Mouse (Mus musculus) embryonic facial prominence, embryonic 14.5 days (tissue): ENCODE results near the gene Slc4a1ap. TPM values are rescaled to one million over a fixed set of nuclear protein-coding genes. Genes with fewer than 3 reads are reported as not detected.

Source experiments
- ATAC-seq: fragments of 200-750 bp; cut with Nextera tagmentation; 2 replicates; pipeline ENCODE4 v1.8.0; 2017; ENCODE audit warnings: low read depth, moderate number of reproducible peaks, moderate TSS enrichment
- DNase-seq: peaks from one replicate; pipeline ENCODE4 v3.0.0-alpha.2; 2015; ENCODE audit warnings: low spot score
- H3K27ac ChIP-seq: fragments of 300-500 bp; sonication (generic); replicated peaks from 2 replicates; pipeline ENCODE4 v1.5.1; 2014; ENCODE audit warnings: low read depth, mild to moderate bottlenecking, low read length, moderate library complexity
- H3K27me3 ChIP-seq: fragments of 300-500 bp; sonication (generic); replicated peaks from 2 replicates; pipeline ENCODE4 v1.6.1; 2014; ENCODE audit warnings: low read length; ENCODE audit not compliant: control insufficient read depth, insufficient read depth
- H3K36me3 ChIP-seq: fragments of 300-500 bp; sonication (generic); 2 replicates; pipeline ENCODE4 v1.6.1; 2014; ENCODE audit warnings: low read length, mixed read lengths; ENCODE audit not compliant: control insufficient read depth, insufficient read depth
- H3K4me1 ChIP-seq: fragments of 300-500 bp; sonication (generic); 2 replicates; pipeline ENCODE4 v1.6.1; 2014; ENCODE audit warnings: antibody characterized with exemption, low read length; ENCODE audit not compliant: control insufficient read depth, insufficient read depth
- H3K4me2 ChIP-seq: fragments of 300-500 bp; sonication (generic); 2 replicates; pipeline ENCODE4 v1.6.1; 2014; ENCODE audit warnings: low read depth, mild to moderate bottlenecking, low read length, moderate library complexity, mixed read lengths
- H3K4me3 ChIP-seq: fragments of 300-500 bp; sonication (generic); 2 replicates; pipeline ENCODE4 v1.5.1; 2014; ENCODE audit warnings: low read depth, mild to moderate bottlenecking, low read length
- H3K9ac ChIP-seq: fragments of 300-500 bp; sonication (generic); 2 replicates; pipeline ENCODE4 v1.6.1; 2014; ENCODE audit warnings: low read depth, mild to moderate bottlenecking, low read length, moderate library complexity, mixed read lengths
- H3K9me3 ChIP-seq: fragments of 300-500 bp; sonication (generic); 2 replicates; pipeline ENCODE4 v1.6.1; 2016; ENCODE audit warnings: low read length; ENCODE audit not compliant: control insufficient read depth
- WGBS: fragments of 180-500 bp; shearing (Covaris S2); extraction: QIAGEN DNeasy Blood & Tissue Kit; methylation state at CpG from one replicate; pipeline ENCODE4 v1.1.7; 2014; 5-methylcytosine and 5-hydroxymethylcytosine counted together
- polyA plus RNA-seq: library from polyadenylated mRNA; unstranded; fragments of >200 nt; fragmentation: Nextera tagmentation; extraction: Ambion mirVana; gene quantifications from 2 replicates; pipeline ENCODE4 v1.2.1, GENCODE M21; 2014

The Slc4a1ap gene
- polyA plus RNA-seq, 1 experiment from 2014 or later, result 22.4 TPM

- Histone ChIP-seq H3K9me3 (no peaks in the 10 kb centered on the region), H3K4me2 (peak overlapping the region; percentile 65; the same call in 1 of the 2 replicates), H3K27me3 (no peaks in the 10 kb centered on the region), H3K4me1 (peaks cover 14% of the 10 kb centered on the region; the same call in 1 of the 2 replicates), H3K4me3 (no peak overlapping the region), H3K9ac (0 out of 2 replicates have a peak overlapping the region, but pooled peaks have one; percentile 28), H3K36me3 (no peaks in the 10 kb centered on the region), H3K27ac (no peak overlapping the region)
- 56% methylated on average over 4 of the region's 4 CpGs for whole genome bisulfite sequencing
- DNase-seq (no peak), ATAC-seq (no peak)
These were observed 69.1 kb downstream of the Slc4a1ap start for GRCm38 (mm10) chr5:31595868-31596267.

GRCm38 (mm10) chr5:31596481-31597429, 70.0 kb downstream of the Slc4a1ap start, which contains the start of gene Mrpl33:
Gene Mrpl33, plus strand, starts transcription at chr5:31596935.
- Histone ChIP-seq H3K9ac (peak within 1 kb of the TSS; percentile 28), H3K27ac (0 out of 2 replicates have a peak within 1 kb of the TSS, but pooled peaks have one; percentile 19), H3K4me1 (peaks cover 14% of the 10 kb centered on the region; the same call in 1 of the 2 replicates), H3K4me3 (peak within 1 kb of the TSS; percentile 34), H3K27me3 (no peaks in the 10 kb centered on the region), H3K4me2 (peak within 1 kb of the TSS; percentile 65), H3K9me3 (no peaks in the 10 kb centered on the region), H3K36me3 (no peaks in the 10 kb centered on the region)
- WGBS, result 5% methylated on average over 26 of the region's 26 CpGs
- peak; percentile 72 for DNase-seq
- ATAC-seq, result peak; percentile 74

- H3K9ac ChIP-seq, result no peak overlapping the region
- no peak overlapping the region for H3K4me3 ChIP-seq
- no peaks in the 10 kb centered on the region for H3K9me3 ChIP-seq
- WGBS, result 75% methylated on average over 6 of the region's 6 CpGs
- H3K4me2 ChIP-seq, result peak overlapping the region; percentile 65; the same call in 1 of the 2 replicates
- no peak overlapping the region for H3K27ac ChIP-seq
- no peaks in the 10 kb centered on the region for H3K27me3 ChIP-seq
- ATAC-seq (no peak), DNase-seq (no peak)
- H3K4me1 ChIP-seq, result peaks cover 14% of the 10 kb centered on the region; the same call in 1 of the 2 replicates
- H3K36me3 ChIP-seq, result no peaks in the 10 kb centered on the region
These were observed 70.7 kb downstream of the Slc4a1ap start for GRCm38 (mm10) chr5:31597430-31597944.

GRCm38 (mm10) chr5:31598121-31598520, 71.3 kb downstream of the Slc4a1ap start:
- H3K27ac ChIP-seq, result no peak overlapping the region
- peaks cover 14% of the 10 kb centered on the region; the same call in 1 of the 2 replicates for H3K4me1 ChIP-seq
- no peaks in the 10 kb centered on the region for H3K36me3 ChIP-seq
- ATAC-seq, result no peak
- no peak overlapping the region for H3K4me3 ChIP-seq
- no peak overlapping the region for H3K9ac ChIP-seq
- H3K27me3 ChIP-seq, result no peaks in the 10 kb centered on the region
- H3K4me2 ChIP-seq, result no peak overlapping the region
- no peaks in the 10 kb centered on the region for H3K9me3 ChIP-seq
- WGBS, result 80% methylated on average over 7 of the region's 7 CpGs
- DNase-seq, result no peak

GRCm38 (mm10) chr5:31598579-31598978, 71.8 kb downstream of the Slc4a1ap start:
- H3K36me3 ChIP-seq, result no peaks in the 10 kb centered on the region
- ATAC-seq (no peak), DNase-seq (peak; percentile 71)
- no peaks in the 10 kb centered on the region for H3K9me3 ChIP-seq
- no peak overlapping the region for H3K4me3 ChIP-seq
- 70% methylated on average over 4 of the region's 4 CpGs for WGBS
- H3K4me1 ChIP-seq, result peaks cover 14% of the 10 kb centered on the region; the same call in 1 of the 2 replicates
- H3K9ac ChIP-seq, result no peak overlapping the region
- H3K4me2 ChIP-seq, result no peak overlapping the region
- H3K27me3 ChIP-seq, result no peaks in the 10 kb centered on the region
- H3K27ac ChIP-seq, result no peak overlapping the region

- H3K9me3 ChIP-seq, result no peaks in the 10 kb centered on the region
- H3K36me3 ChIP-seq, result no peaks in the 10 kb centered on the region
- no peaks in the 10 kb centered on the region for H3K27me3 ChIP-seq
- H3K4me1 ChIP-seq, result peaks cover 14% of the 10 kb centered on the region; the same call in 1 of the 2 replicates
- H3K27ac ChIP-seq, result no peak overlapping the region
- ATAC-seq, result no peak
- no peak overlapping the region for H3K4me2 ChIP-seq
- no peak overlapping the region for H3K4me3 ChIP-seq
- no peak for DNase-seq
- H3K9ac ChIP-seq, result no peak overlapping the region
- 85% methylated on average over 2 of the region's 2 CpGs for WGBS
These were observed 72.4 kb downstream of the Slc4a1ap start for GRCm38 (mm10) chr5:31599161-31599560.

GRCm38 (mm10) chr5:31601162-31601722, 74.4 kb downstream of the Slc4a1ap start:
- peaks cover 21% of the 10 kb centered on the region; the same call in 1 of the 2 replicates for H3K4me1 ChIP-seq
- H3K4me2 ChIP-seq, result no peak overlapping the region
- no peaks in the 10 kb centered on the region for H3K9me3 ChIP-seq
- WGBS, result 85% methylated on average over 7 of the region's 7 CpGs
- H3K27ac ChIP-seq, result no peak overlapping the region
- no peaks in the 10 kb centered on the region for H3K36me3 ChIP-seq
- DNase-seq (no peak), ATAC-seq (no peak)
- no peak overlapping the region for H3K9ac ChIP-seq
- H3K4me3 ChIP-seq, result no peak overlapping the region
- H3K27me3 ChIP-seq, result no peaks in the 10 kb centered on the region

- peak; percentile 56; the same call in 1 of the 2 replicates for ATAC-seq
- WGBS, result 83% methylated on average over 1 of the region's 1 CpGs
These were observed 75.6 kb downstream of the Slc4a1ap start for GRCm38 (mm10) chr5:31602377-31602776.

More at GRCm38 (mm10) chr5:31602377-31602776, 75.6 kb downstream of the Slc4a1ap start:
- H3K9ac ChIP-seq, result 0 out of 2 replicates have a peak overlapping the region, but pooled peaks have one; percentile 1
- H3K27ac ChIP-seq, result no peak overlapping the region
- H3K9me3 ChIP-seq, result no peaks in the 10 kb centered on the region
- peak; percentile 78 for DNase-seq
- H3K36me3 ChIP-seq, result no peaks in the 10 kb centered on the region
- H3K4me1 ChIP-seq, result peaks cover 10% of the 10 kb centered on the region; the same call in 1 of the 2 replicates
- H3K27me3 ChIP-seq, result no peaks in the 10 kb centered on the region
- H3K4me2 ChIP-seq, result no peak overlapping the region
- no peak overlapping the region for H3K4me3 ChIP-seq
